ENCODE assay signal across 13 mouse cellular contexts in genomic region chr10:69653121-69653677, GRCm38 (mm10).
DNase-seq lines count a peak whose midpoint lies in the region; ATAC-seq lines count a peak whose summit lies in the region.
"Had no signal": no experiment of that assay in that cellular context is flagged by ENCODE, and none has a peak within 500 bp of the region (broad histone marks: within the 10 kb centered on the region; RNA-seq: fewer than 3 reads in every experiment).

No protein-coding gene starts in this region.

- H3K27ac ChIP-seq in heart, embryonic 11.5 days (ENCODE audit: low read depth, low read length): no peak overlapping the region
- H3K27ac ChIP-seq in intestine, embryonic 15.5 days: no peak overlapping the region
- no peak overlapping the region for H3K27ac ChIP-seq in intestine, embryonic 16.5 days (ENCODE audit: low read length)
- H3K27ac ChIP-seq in limb, embryonic 15.5 days: no peak overlapping the region
- H3K27ac ChIP-seq: hindbrain, embryonic 15.5 days; liver, embryonic 14.5 days had no signal

- no peaks in the 10 kb centered on the region for H3K36me3 ChIP-seq in heart, embryonic 11.5 days (ENCODE audit: control insufficient read depth, insufficient read depth, low read length)
- no peaks in the 10 kb centered on the region for H3K36me3 ChIP-seq in intestine, embryonic 15.5 days
- no peaks in the 10 kb centered on the region for H3K36me3 ChIP-seq in intestine, embryonic 16.5 days (ENCODE audit: control insufficient read depth, insufficient read depth, low read length)
- no peaks in the 10 kb centered on the region for H3K36me3 ChIP-seq in limb, embryonic 15.5 days
- H3K36me3 ChIP-seq: hindbrain, embryonic 15.5 days had no signal

- peak overlapping the region; percentile 34 for H3K4me2 ChIP-seq in heart, embryonic 11.5 days
- no peak overlapping the region for H3K4me2 ChIP-seq in intestine, embryonic 15.5 days (replicated peaks)
- H3K4me2 ChIP-seq in intestine, embryonic 16.5 days (ENCODE audit: low read depth, low read length): no peak overlapping the region
- H3K4me2 ChIP-seq in limb, embryonic 15.5 days: peak overlapping the region; percentile 17; the same call in 1 of the 2 replicates
- H3K4me2 ChIP-seq: hindbrain, embryonic 15.5 days had no signal

- no peaks in the 10 kb centered on the region for H3K9me3 ChIP-seq in heart, embryonic 11.5 days (replicated peaks; ENCODE audit: control insufficient read depth, low read length)
- H3K9me3 ChIP-seq in intestine, embryonic 15.5 days: no peaks in the 10 kb centered on the region
- H3K9me3 ChIP-seq in intestine, embryonic 16.5 days (ENCODE audit: control insufficient read depth, low read length): no peaks in the 10 kb centered on the region
- H3K9me3 ChIP-seq in limb, embryonic 15.5 days: no peaks in the 10 kb centered on the region
- H3K9me3 ChIP-seq: hindbrain, embryonic 15.5 days; megakaryocyte, embryonic 14.5 days had no signal

- ATAC-seq in heart, embryonic 11.5 days (replicated peaks; ENCODE audit: insufficient number of reproducible peaks, low FRiP score, low TSS enrichment): no peak
- 0 out of 2 replicates have a peak, but pooled peaks have one; percentile 31 for ATAC-seq in intestine, embryonic 15.5 days
- ATAC-seq in intestine, embryonic 16.5 days: no peak
- no peak for ATAC-seq in limb, embryonic 15.5 days (ENCODE audit: insufficient number of reproducible peaks, low FRiP score, low TSS enrichment, low read depth)

- H3K4me3 ChIP-seq in heart, embryonic 11.5 days (ENCODE audit: low read depth, low read length): no peak overlapping the region
- H3K4me3 ChIP-seq in intestine, embryonic 15.5 days (replicated peaks): no peak overlapping the region
- no peak overlapping the region for H3K4me3 ChIP-seq in intestine, embryonic 16.5 days (ENCODE audit: low read length)
- H3K4me3 ChIP-seq in limb, embryonic 15.5 days: no peak overlapping the region
- H3K4me3 ChIP-seq: hindbrain, embryonic 15.5 days; megakaryocyte, embryonic 14.5 days had no signal

- no peaks in the 10 kb centered on the region for H3K27me3 ChIP-seq in heart, embryonic 11.5 days (ENCODE audit: control insufficient read depth, insufficient read depth, low read length)
- no peaks in the 10 kb centered on the region for H3K27me3 ChIP-seq in intestine, embryonic 15.5 days (replicated peaks)
- no peaks in the 10 kb centered on the region for H3K27me3 ChIP-seq in intestine, embryonic 16.5 days (replicated peaks; ENCODE audit: control insufficient read depth, insufficient read depth, low read length)
- no peaks in the 10 kb centered on the region for H3K27me3 ChIP-seq in limb, embryonic 15.5 days
- H3K27me3 ChIP-seq: hindbrain, embryonic 15.5 days; megakaryocyte, embryonic 14.5 days had no signal

- peaks cover 24% of the 10 kb centered on the region for H3K4me1 ChIP-seq in heart, embryonic 11.5 days (ENCODE audit: control insufficient read depth, insufficient read depth, low read length)
- H3K4me1 ChIP-seq in intestine, embryonic 15.5 days (replicated peaks): peaks cover 6% of the 10 kb centered on the region; the same call in 1 of the 2 replicates
- peaks cover 13% of the 10 kb centered on the region for H3K4me1 ChIP-seq in intestine, embryonic 16.5 days (ENCODE audit: control insufficient read depth, insufficient read depth, low read length)
- peaks cover 26% of the 10 kb centered on the region for H3K4me1 ChIP-seq in limb, embryonic 15.5 days
- H3K4me1 ChIP-seq: megakaryocyte, embryonic 14.5 days had no signal

- no peak for DNase-seq in heart, adult 11 months
- DNase-seq in retina, postnatal 1 day: peak; percentile 24
- no peak for DNase-seq in retina, embryonic 14.5 days (ENCODE audit: low spot score)
- DNase-seq in frontal cortex, postnatal 25 days (ENCODE audit: low spot score in 2 of 2): no peak
- DNase-seq: B cell, adult 2 months; thymus, postnatal 36 days had no signal

- WGBS in heart, embryonic 11.5 days (ENCODE audit: insufficient replicate concordance): 5% methylated on average over 5 of the region's 5 CpGs
- WGBS in intestine, embryonic 15.5 days: 17% methylated on average over 5 of the region's 5 CpGs
- WGBS in intestine, embryonic 16.5 days: 21% methylated on average over 5 of the region's 5 CpGs
- WGBS in limb, embryonic 15.5 days: 20% methylated on average over 5 of the region's 5 CpGs

- H3K9ac ChIP-seq in heart, embryonic 11.5 days (ENCODE audit: low read depth, low read length): no peak overlapping the region
- no peak overlapping the region for H3K9ac ChIP-seq in intestine, embryonic 15.5 days
- H3K9ac ChIP-seq in intestine, embryonic 16.5 days (ENCODE audit: low read depth, low read length): no peak overlapping the region
- H3K9ac ChIP-seq in limb, embryonic 15.5 days: no peak overlapping the region
- H3K9ac ChIP-seq: hindbrain, embryonic 15.5 days; liver, embryonic 14.5 days had no signal

Comparison
In these comparisons a context has a peak if more than half of its experiments do, and no peak if none do; other contexts are left out.
1. H3K4me2 ChIP-seq: peak in heart, embryonic 11.5 days (single experiment) and limb, embryonic 15.5 days (single experiment); none in intestine, embryonic 15.5 days (single experiment) and intestine, embryonic 16.5 days (single experiment).